Mouse (Mus musculus): ENCODE data around the gene Zcchc10. TPM values are rescaled to one million over a fixed set of nuclear protein-coding genes. Genes with fewer than 3 reads are reported as not detected.

Zcchc10 gene
- polyA plus RNA-seq, 1 experiment: 4.0 TPM

GRCm38 (mm10) chr11:53358504-53359155, 34.2 kb downstream of the Zcchc10 start:
- no peak overlapping the region for H3ac ChIP-seq (ENCODE audit: control insufficient read depth, insufficient read length)
- H3K36me3 ChIP-seq (ENCODE audit: control insufficient read depth, insufficient read depth): peaks cover 7% of the 10 kb centered on the region
- no peak overlapping the region for H3K4me2 ChIP-seq (ENCODE audit: low read depth)
- TF ChIP-seq MAX (IDR thresholded peaks at IDR 0.05; ENCODE audit: low read depth) (no peak), POLR2AphosphoS2 (IDR thresholded peaks at IDR 0.05; ENCODE audit: insufficient read length, low read depth) (no peak), REST (IDR thresholded peaks at IDR 0.05; ENCODE audit: insufficient read depth, insufficient read length) (no peak), SRF (IDR thresholded peaks at IDR 0.05; ENCODE audit: control insufficient read depth, insufficient read length, low read depth) (no peak)
- H3K27me3 ChIP-seq (ENCODE audit: control insufficient read depth, insufficient read depth, insufficient read length): no peaks in the 10 kb centered on the region
- peaks cover 100% of the 10 kb centered on the region for H3K79me2 ChIP-seq (ENCODE audit: control insufficient read depth, insufficient read depth)
- H3K4me3 ChIP-seq: no peak overlapping the region

- no peak overlapping the region for H3K4me2 ChIP-seq (ENCODE audit: low read depth)
- peaks cover 77% of the 10 kb centered on the region for H3K79me2 ChIP-seq (ENCODE audit: control insufficient read depth, insufficient read depth)
- H3K27me3 ChIP-seq (ENCODE audit: control insufficient read depth, insufficient read depth, insufficient read length): no peaks in the 10 kb centered on the region
- peaks cover 20% of the 10 kb centered on the region for H3K36me3 ChIP-seq (ENCODE audit: control insufficient read depth, insufficient read depth)
- TF ChIP-seq MAX (IDR thresholded peaks at IDR 0.05; ENCODE audit: low read depth) (no peak), POLR2A (IDR thresholded peaks at IDR 0.05; ENCODE audit: insufficient read length, low read depth) (no peak), MYOD1 (IDR thresholded peaks at IDR 0.05; ENCODE audit: control insufficient read depth in 1 of 3, insufficient read length in 2 of 3, low read depth in 2 of 3) (no peak), TCF12 (IDR thresholded peaks at IDR 0.05; ENCODE audit: insufficient read depth, poor library complexity, severe bottlenecking) (no peak), POLR2AphosphoS2 (IDR thresholded peaks at IDR 0.05; ENCODE audit: insufficient read length, low read depth) (no peak), MYOG (IDR thresholded peaks at IDR 0.05; ENCODE audit: control insufficient read depth in 1 of 3, insufficient read depth in 1 of 3, insufficient read length in 2 of 3, low read depth in 2 of 3) (no peak), USF1 (IDR thresholded peaks at IDR 0.05; ENCODE audit: low read depth) (no peak), CEBPB (IDR thresholded peaks at IDR 0.05; ENCODE audit: insufficient read depth, poor library complexity, severe bottlenecking) (no peak), SRF (IDR thresholded peaks at IDR 0.05; ENCODE audit: control insufficient read depth, insufficient read length, low read depth) (no peak), REST (IDR thresholded peaks at IDR 0.05; ENCODE audit: insufficient read depth, insufficient read length) (no peak), TCF3 (IDR thresholded peaks at IDR 0.05; ENCODE audit: insufficient read length, low read depth) (no peak), E2F4 (IDR thresholded peaks at IDR 0.05; ENCODE audit: insufficient read depth) (no peak)
- no peak overlapping the region for H3K4me3 ChIP-seq
- H3ac ChIP-seq (ENCODE audit: control insufficient read depth, insufficient read length): no peak overlapping the region
These were observed 42.6 kb downstream of the Zcchc10 start for GRCm38 (mm10) chr11:53367032-53367431.

GRCm38 (mm10) chr11:53378918-53379317, 54.4 kb downstream of the Zcchc10 start:
- TF ChIP-seq POLR2AphosphoS2 (IDR thresholded peaks at IDR 0.05; ENCODE audit: insufficient read length, low read depth): no peak
- no peak for TF ChIP-seq POLR2A (IDR thresholded peaks at IDR 0.05; ENCODE audit: insufficient read length, low read depth)
- TF ChIP-seq MAX (IDR thresholded peaks at IDR 0.05; ENCODE audit: low read depth): no peak
- no peak for TF ChIP-seq USF1 (IDR thresholded peaks at IDR 0.05; ENCODE audit: low read depth)
- TF ChIP-seq REST (IDR thresholded peaks at IDR 0.05; ENCODE audit: insufficient read depth, insufficient read length): no peak
- no peak for TF ChIP-seq MYOD1 (IDR thresholded peaks at IDR 0.05; ENCODE audit: control insufficient read depth in 1 of 3, insufficient read length in 2 of 3, low read depth in 2 of 3)
- TF ChIP-seq CEBPB (IDR thresholded peaks at IDR 0.05; ENCODE audit: insufficient read depth, poor library complexity, severe bottlenecking): no peak
- no peak for TF ChIP-seq TCF3 (IDR thresholded peaks at IDR 0.05; ENCODE audit: insufficient read length, low read depth)
- TF ChIP-seq MYOG (IDR thresholded peaks at IDR 0.05; ENCODE audit: control insufficient read depth in 1 of 3, insufficient read depth in 1 of 3, insufficient read length in 2 of 3, low read depth in 2 of 3): no peak
- TF ChIP-seq E2F4 (IDR thresholded peaks at IDR 0.05; ENCODE audit: insufficient read depth): no peak
- TF ChIP-seq TCF12 (IDR thresholded peaks at IDR 0.05; ENCODE audit: insufficient read depth, poor library complexity, severe bottlenecking): no peak
- no peak for TF ChIP-seq SRF (IDR thresholded peaks at IDR 0.05; ENCODE audit: control insufficient read depth, insufficient read length, low read depth)
- H3ac ChIP-seq (ENCODE audit: control insufficient read depth, insufficient read length): no peak overlapping the region
- no peaks in the 10 kb centered on the region for H3K27me3 ChIP-seq (ENCODE audit: control insufficient read depth, insufficient read depth, insufficient read length)
- peaks cover 55% of the 10 kb centered on the region for H3K79me2 ChIP-seq (ENCODE audit: control insufficient read depth, insufficient read depth)
- no peak overlapping the region for H3K4me2 ChIP-seq (ENCODE audit: low read depth)
- peaks cover 55% of the 10 kb centered on the region for H3K36me3 ChIP-seq (ENCODE audit: control insufficient read depth, insufficient read depth)
- no peak overlapping the region for H3K4me3 ChIP-seq

Other genes starting within 250 kb of the Zcchc10 start
- gene Hspa4, start 24.2 kb upstream of the Zcchc10 start, polyA plus RNA-seq (2012; fragmentation: generic; extraction: Trizol): 99.3 TPM
- 15.6 TPM for gene Aff4, start 26.2 kb downstream of the Zcchc10 start, polyA plus RNA-seq (2012; fragmentation: generic; extraction: Trizol)
- not detected for gene Leap2, start 98.5 kb downstream of the Zcchc10 start, polyA plus RNA-seq (2012; fragmentation: generic; extraction: Trizol)
- gene Uqcrq, start 106.2 kb downstream of the Zcchc10 start, polyA plus RNA-seq (2012; fragmentation: generic; extraction: Trizol): 1,153 TPM
- 3.7 TPM for gene Gdf9, start 106.3 kb downstream of the Zcchc10 start, polyA plus RNA-seq (2012; fragmentation: generic; extraction: Trizol)
- gene Gm10447, start 132.4 kb downstream of the Zcchc10 start, polyA plus RNA-seq (2012; fragmentation: generic; extraction: Trizol): 0.02 TPM
- 0.88 TPM for gene Shroom1, start 132.5 kb downstream of the Zcchc10 start, polyA plus RNA-seq (2012; fragmentation: generic; extraction: Trizol)
- not detected for gene Gm9837, start 145.8 kb downstream of the Zcchc10 start, polyA plus RNA-seq (2012; fragmentation: generic; extraction: Trizol)
- gene Gm9945, start 155.5 kb downstream of the Zcchc10 start, polyA plus RNA-seq (2012; fragmentation: generic; extraction: Trizol): not detected
- gene Sowaha, start 155.6 kb downstream of the Zcchc10 start, polyA plus RNA-seq (2012; fragmentation: generic; extraction: Trizol): not detected
- gene Sept8, start 194.6 kb downstream of the Zcchc10 start, polyA plus RNA-seq (2012; fragmentation: generic; extraction: Trizol): 92.4 TPM
- gene Kif3a, start 242.7 kb downstream of the Zcchc10 start, polyA plus RNA-seq (2012; fragmentation: generic; extraction: Trizol): 13.6 TPM

Data from myocyte (in vitro differentiated cells).